Mouse (Mus musculus) B cell, adult 62 days (primary cell): Measurements from ENCODE around the gene Hist2h2ab. TPM values are rescaled to one million over a fixed set of nuclear protein-coding genes. Genes with fewer than 3 reads are reported as not detected.

Source experiments
- total RNA-seq: library from RNA; stranded (reverse); gene quantifications from 4 replicates; pipeline ENCODE4 v1.2.4, GENCODE M21; 2023

The Hist2h2ab gene
- total RNA-seq, result 2.1 to 10.6 TPM (median 3.9 TPM) in 4 replicates

DNA sequence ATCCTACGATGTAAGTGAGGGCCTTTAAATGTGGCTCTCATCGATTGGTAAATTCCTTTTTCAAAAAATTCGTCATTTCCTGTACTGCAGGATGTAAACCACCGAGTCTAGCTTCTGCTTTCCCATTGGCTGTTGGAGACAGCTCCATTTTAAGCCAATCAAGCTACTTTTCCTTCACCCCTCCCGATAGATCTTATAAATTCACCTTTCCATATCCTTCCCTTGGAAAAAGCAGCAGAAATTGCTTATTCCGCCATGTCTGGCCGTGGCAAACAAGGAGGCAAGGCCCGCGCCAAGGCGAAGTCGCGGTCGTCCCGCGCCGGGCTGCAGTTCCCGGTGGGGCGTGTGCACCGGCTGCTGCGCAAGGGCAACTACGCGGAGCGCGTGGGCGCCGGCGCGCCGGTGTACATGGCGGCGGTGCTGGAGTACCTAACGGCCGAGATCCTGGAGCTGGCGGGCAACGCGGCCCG lies at the start of gene Hist2h2ab, which contains the start of gene Bola1:
Gene Hist2h2ab, plus strand, starts transcription at position 205 of the 470 bp plus-strand sequence.
Gene Bola1, minus strand, starts transcription at position 49 of the 470 bp plus-strand sequence.

DNA sequence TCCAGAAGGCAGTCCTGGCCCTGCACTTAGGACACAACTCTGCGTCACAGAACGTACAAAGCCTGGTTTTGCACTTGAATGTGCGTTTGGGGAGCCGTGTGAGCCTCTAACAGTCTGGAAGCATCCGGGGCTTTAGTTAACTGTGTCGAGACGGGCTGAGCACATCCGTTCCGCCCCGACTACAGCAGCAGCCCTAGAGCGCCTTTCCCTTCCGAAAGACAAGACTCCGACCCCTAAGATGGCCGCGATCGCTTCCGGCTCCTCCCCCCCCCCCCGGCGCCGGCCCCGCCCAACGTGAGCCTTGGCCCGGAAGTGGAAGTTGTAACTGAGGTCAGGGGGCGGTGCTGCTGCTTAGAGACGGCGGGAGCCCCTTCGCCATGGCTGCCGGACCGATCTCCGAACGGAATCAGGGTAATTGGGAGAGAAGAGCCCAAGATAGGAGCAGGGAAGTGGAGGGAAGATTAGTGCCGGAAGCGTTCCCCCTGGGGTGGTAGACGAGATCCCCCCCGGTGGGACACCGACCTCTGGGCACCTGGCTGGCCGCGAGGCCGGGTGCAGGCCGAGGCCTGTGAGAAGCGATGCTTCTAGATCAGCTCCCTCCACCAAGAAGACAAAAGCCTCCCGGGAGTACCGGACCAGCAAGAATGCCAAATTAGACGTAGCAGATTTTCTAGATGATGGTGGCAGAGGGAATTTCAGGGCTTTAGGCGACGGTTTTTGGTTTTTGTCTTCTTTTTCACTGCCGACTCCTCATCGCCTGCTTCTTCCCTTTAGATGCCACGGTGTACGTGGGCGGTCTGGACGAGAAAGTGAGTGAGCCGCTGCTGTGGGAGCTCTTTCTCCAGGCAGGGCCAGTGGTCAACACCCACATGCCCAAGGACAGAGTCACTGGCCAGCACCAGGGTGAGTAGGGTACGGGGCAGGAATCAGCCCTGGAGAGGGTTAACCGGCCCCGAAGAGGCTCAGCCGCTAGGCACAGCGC lies 47.2 kb upstream of the Hist2h2ab start, which contains the start of gene Sf3b4:
Gene Sf3b4, plus strand, starts transcription at position 136 of the 982 bp plus-strand sequence.

DNA sequence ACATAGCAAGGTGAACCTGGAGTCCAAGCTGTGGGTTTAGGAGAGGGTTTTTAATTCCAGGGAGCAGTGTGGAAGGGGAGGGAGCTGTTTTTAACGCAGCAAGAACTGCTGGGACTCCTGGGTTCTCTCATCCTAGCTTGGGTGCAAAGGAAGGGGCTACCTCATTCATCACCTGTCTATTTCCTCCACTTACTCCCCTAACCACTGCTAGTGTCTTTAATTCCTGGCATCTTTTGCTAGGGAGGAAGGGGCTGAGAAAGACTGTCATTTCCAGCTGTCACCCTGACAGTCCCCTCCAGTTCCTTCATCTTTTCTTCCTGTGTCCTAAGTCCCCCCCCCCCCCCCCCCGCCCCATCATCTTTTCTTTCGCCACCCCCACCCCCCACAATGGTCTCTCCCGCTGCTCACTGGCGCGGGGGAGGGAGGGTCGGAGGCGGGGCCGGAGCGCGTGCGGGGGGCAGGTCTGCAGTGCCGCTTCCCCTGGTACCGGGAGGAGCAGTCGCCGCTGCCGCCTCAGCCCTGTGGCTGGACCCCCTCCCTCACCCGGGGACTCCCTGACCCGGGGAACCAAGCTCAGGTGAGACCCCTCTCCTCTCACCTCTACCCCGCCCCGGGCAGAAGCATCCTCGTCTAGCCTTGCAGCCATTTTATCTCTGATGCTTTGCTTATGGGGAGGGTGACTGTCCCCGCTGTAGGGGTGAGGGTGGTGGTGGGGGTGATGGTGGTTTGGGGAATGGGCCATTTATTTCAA lies 38.8 kb upstream of the Hist2h2ab start, which contains the start of gene Sv2a:
Gene Sv2a, plus strand, starts transcription at position 425 of the 751 bp plus-strand sequence.

DNA sequence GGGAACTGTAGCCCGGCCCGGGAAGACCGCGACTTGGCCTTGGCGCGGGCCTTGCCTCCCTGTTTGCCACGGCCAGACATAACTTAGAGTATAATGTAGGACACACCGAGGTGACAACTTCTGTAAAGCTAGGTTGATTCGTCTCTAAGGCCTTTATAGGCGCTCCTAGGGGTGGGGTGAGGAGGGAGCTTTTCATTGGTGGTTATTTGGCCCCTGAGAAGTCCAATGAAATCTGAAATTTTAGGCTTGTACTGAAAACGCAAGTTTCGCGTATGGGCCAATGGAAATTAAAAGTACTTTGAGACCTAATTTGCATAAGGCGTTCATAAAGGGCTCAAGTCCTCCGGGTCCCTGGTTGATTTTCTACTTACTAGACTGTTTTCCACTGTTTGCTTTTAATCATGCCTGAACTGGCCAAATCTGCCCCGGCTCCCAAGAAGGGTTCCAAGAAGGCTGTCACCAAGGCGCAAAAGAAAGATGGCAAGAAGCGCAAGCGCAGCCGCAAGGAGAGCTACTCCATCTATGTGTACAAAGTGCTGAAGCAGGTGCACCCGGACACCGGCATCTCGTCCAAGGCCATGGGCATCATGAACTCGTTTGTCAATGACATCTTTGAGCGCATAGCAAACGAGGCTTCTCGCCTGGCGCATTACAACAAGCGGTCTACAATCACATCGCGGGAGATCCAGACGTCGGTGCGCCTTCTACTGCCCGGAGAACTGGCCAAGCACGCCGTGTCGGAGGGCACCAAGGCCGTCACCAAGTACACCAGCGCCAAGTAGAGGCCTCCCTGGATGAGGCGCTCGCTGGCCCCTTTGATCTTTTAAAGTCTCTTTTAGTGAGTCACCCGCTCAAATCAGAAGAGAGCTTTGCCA lies 1.3 kb downstream of the Hist2h2ab start, which contains the start of the genes Hist2h2ac and Hist2h2be:
Gene Hist2h2ac, minus strand, starts transcription at position 116 of the 875 bp plus-strand sequence.
Gene Hist2h2be, plus strand, starts transcription at position 355 of the 875 bp plus-strand sequence.

DNA sequence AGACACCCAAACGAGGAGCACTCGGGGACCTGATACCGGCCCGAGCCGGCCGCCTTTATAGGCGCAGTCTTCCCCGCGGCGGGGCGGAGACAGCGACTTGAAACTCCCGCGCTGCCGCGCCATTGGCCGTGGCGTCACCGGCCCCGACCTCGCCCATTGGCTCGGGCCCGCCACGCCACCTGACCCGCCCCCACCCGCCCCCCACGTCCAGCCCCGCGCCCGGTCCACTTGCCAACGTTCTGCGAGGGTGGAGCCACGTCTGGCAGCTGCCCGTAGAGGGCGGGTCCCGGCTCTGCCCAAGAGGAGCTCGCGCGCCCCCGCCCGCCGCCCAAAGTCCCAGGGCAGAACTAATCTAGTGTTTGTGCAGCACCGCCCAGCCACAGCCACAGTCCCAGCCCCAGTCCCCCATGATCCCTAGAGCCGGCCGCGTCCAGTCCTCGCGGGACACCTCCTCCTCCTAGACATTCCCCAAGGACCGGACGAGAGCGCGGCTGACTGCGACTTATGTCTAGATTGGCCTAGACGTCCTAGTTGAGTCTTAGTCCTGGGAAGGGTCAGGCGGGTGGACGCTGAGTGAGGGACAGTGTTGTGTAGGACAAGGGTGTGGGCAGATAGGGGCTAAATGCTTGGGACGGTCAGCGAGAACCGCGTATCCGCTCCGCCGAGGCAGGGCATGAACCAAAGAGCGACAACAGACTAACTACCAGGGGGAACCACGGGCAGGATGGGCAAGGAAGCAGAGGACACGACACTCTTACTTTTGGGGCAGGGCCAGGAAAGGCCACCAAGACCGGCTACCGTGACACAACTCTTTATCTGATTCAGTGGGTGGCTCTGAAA lies 19.5 kb downstream of the Hist2h2ab start, which contains the start of gene Hist2h3c2:
Gene Hist2h3c2, minus strand, starts transcription at position 174 of the 840 bp plus-strand sequence.

DNA sequence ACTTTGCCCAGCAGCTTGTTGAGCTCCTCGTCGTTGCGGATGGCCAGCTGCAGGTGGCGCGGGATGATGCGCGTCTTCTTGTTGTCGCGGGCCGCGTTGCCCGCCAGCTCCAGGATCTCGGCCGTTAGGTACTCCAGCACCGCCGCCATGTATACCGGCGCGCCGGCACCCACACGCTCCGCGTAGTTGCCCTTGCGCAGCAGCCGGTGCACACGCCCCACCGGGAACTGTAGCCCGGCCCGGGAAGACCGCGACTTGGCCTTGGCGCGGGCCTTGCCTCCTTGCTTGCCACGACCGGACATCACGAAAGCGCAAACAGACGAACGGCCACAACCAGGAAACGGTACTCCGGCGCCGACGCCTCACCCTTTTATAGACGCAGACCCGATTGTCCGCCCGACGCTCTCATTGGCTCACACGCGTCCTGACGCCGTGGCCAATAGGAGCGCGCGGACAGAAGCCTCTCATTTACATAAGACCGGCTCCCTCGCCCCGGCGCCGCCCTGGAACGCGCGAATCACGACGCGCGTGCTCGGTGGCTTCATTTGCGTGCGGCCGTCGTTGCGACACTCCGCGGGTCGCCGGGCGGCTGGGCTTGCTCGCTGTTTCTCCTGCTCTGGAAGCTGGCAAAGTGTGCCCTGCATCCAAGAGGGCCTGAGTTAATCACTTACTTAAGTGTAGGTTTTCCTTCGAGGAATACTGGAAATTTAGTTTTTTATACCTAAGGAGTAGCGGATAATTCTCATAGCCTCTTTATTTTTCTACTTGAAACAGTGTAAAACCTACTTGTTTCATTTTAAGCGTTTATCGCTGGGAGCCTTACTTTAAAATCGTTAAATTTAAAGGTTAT lies 20.5 kb downstream of the Hist2h2ab start, which contains the start of gene Hist2h2aa2:
Gene Hist2h2aa2, minus strand, starts transcription at position 328 of the 850 bp plus-strand sequence.

DNA sequence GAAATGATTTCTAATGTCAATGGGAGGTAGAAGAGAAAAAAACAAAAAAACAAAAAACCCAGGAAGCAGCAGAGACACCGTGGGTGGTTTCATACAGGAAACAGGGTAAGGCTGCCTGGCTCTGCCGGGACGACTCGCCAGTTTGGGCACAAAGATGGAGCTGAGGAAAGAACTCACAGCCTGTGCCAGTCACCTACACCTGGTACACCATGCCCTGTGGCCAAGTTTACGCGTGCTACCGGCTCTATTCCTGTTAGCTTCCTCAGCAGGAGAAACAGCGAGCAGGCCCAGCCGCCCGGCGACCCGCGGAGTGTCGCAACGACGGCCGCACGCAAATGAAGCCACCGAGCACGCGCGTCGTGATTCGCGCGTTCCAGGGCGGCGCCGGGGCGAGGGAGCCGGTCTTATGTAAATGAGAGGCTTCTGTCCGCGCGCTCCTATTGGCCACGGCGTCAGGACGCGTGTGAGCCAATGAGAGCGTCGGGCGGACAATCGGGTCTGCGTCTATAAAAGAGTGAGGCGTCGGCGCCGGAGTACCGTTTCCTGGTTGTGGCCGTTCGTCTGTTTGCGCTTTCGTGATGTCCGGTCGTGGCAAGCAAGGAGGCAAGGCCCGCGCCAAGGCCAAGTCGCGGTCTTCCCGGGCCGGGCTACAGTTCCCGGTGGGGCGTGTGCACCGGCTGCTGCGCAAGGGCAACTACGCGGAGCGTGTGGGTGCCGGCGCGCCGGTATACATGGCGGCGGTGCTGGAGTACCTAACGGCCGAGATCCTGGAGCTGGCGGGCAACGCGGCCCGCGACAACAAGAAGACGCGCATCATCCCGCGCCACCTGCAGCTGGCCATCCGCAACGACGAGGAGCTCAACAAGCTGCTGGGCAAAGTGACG lies 25.6 kb downstream of the Hist2h2ab start, which contains the start of gene Hist2h2aa1:
Gene Hist2h2aa1, plus strand, starts transcription at position 495 of the 884 bp plus-strand sequence.

DNA sequence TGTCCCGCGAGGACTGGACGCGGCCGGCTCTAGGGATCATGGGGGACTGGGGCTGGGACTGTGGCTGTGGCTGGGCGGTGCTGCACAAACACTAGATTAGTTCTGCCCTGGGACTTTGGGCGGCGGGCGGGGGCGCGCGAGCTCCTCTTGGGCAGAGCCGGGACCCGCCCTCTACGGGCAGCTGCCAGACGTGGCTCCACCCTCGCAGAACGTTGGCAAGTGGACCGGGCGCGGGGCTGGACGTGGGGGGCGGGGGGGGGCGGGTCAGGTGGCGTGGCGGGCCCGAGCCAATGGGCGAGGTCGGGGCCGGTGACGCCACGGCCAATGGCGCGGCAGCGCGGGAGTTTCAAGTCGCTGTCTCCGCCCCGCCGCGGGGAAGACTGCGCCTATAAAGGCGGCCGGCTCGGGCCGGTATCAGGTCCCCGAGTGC lies 26.8 kb downstream of the Hist2h2ab start, which contains the start of gene Hist2h3c1:
Gene Hist2h3c1, plus strand, starts transcription at position 259 of the 430 bp plus-strand sequence.

DNA sequence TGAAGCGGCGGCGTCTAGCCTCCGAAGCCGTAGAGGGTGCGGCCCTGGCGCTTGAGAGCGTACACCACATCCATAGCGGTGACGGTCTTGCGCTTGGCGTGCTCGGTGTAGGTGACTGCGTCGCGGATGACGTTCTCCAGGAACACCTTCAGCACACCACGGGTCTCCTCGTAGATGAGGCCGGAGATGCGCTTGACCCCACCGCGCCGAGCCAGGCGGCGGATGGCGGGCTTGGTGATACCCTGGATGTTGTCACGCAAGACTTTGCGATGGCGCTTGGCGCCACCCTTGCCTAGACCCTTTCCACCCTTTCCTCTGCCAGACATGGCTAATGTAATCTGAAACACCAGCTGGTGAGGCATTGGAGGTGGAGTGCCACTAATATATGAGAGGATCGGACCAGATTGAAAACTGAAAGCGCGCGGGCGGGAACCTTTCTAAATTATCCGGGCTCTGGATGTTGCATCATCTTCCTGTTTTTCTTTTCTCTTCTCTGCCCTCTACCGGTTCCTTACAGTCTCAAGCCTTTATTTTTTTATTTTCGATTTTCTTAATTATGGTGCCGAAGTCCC lies 43.4 kb downstream of the Hist2h2ab start, which contains the start of gene Hist2h4:
Gene Hist2h4, minus strand, starts transcription at position 333 of the 572 bp plus-strand sequence.

DNA sequence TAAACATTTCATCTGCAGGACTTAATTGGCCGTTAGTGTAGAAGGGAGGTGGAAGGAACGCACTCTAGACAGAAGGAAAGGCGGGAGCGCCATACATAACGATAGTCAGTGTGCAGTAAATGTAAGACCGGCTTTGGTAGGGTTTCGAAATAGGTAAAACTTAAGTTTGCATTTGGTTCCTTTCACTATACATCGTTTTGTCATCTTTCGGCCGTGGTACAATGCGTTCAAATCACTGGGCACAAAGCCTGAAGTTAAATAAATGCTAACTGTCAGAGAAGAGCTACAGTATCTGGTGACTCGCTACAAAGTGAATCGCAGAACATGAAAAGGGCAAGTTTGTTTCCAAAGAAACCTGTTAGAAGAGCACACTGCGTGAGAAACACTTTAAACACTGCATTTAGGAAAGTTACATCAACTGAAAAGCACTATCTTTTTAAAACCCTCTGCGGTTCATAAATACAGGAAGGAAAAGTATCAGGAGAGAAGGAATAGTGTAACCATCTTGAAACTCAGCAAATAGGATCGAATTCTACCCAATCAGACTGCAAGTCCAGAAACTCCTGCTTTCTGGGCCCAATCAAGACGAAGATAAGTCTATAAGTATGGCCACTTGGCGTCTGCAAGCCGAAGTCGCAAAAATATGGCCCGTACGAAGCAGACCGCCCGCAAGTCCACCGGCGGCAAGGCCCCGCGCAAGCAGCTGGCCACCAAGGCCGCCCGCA lies 48.5 kb downstream of the Hist2h2ab start, which contains the start of gene Hist2h3b:
Gene Hist2h3b, plus strand, starts transcription at position 604 of the 725 bp plus-strand sequence.

Other genes starting within 250 kb of the Hist2h2ab start
- 189 to 205 TPM (median 195 TPM) in 4 replicates for gene Plekho1, start 223.9 kb upstream of the Hist2h2ab start, total RNA-seq
- 11.6 to 26.4 TPM (median 18.2 TPM) in 4 replicates for gene Vps45, start 161.4 kb upstream of the Hist2h2ab start, total RNA-seq
- 47.2 to 62.4 TPM (median 53.9 TPM) in 4 replicates for gene Otud7b, start 115.3 kb upstream of the Hist2h2ab start, total RNA-seq
- 1.3 to 3.2 TPM (median 2.4 TPM) in 4 replicates for gene Mtmr11, start 57.9 kb upstream of the Hist2h2ab start, total RNA-seq
- gene Sf3b4, start 47.5 kb upstream of the Hist2h2ab start, total RNA-seq, result 85.7 to 87.5 TPM (median 86.2 TPM) in 4 replicates
- 2.4 to 3.8 TPM (median 3.1 TPM) in 4 replicates for gene Sv2a, start 38.7 kb upstream of the Hist2h2ab start, total RNA-seq
- 7.2 to 11.9 TPM (median 10.7 TPM) in 4 replicates for gene Bola1, start 156 bp upstream of the Hist2h2ab start, total RNA-seq
- gene Hist2h2ac, start 1.0 kb downstream of the Hist2h2ab start, total RNA-seq, result 96.9 to 100 TPM (median 98.5 TPM) in 4 replicates
- gene Hist2h2be, start 1.3 kb downstream of the Hist2h2ab start, total RNA-seq, result 4.1 to 5.4 TPM (median 4.6 TPM) in 4 replicates
- 0.88 to 3.2 TPM (median 2.5 TPM) in 4 replicates for gene Hist2h3c2, start 19.3 kb downstream of the Hist2h2ab start, total RNA-seq
- 616 to 700 TPM (median 656 TPM) in 4 replicates for gene Hist2h2aa2, start 20.4 kb downstream of the Hist2h2ab start, total RNA-seq
- gene Hist2h2aa1, start 25.6 kb downstream of the Hist2h2ab start, total RNA-seq, result 5.5 to 24.6 TPM (median 10.3 TPM) in 3 of 4 replicates, not detected in the other
- gene Hist2h3c1, start 26.8 kb downstream of the Hist2h2ab start, total RNA-seq, result not detected in 4 replicates
- 48.7 to 60.4 TPM (median 57.4 TPM) in 4 replicates for gene Hist2h4, start 43.4 kb downstream of the Hist2h2ab start, total RNA-seq
- gene Hist2h3b, start 48.8 kb downstream of the Hist2h2ab start, total RNA-seq, result 132 to 189 TPM (median 159 TPM) in 4 replicates
- gene Hist2h2bb, start 49.9 kb downstream of the Hist2h2ab start, total RNA-seq, result 175 to 207 TPM (median 186 TPM) in 4 replicates
- gene Fcgr1, start 74.1 kb downstream of the Hist2h2ab start, total RNA-seq, result 0.30 to 1.0 TPM (median 0.38 TPM) in 4 replicates
- not detected in 4 replicates for gene BC107364, start 232.4 kb downstream of the Hist2h2ab start, total RNA-seq